Mouse (Mus musculus) right cerebral cortex, postnatal 14 days (tissue): ENCODE data around the gene Sema4a.

Experiments
- DNase-seq: peaks from one replicate; pipeline ENCODE4 v3.0.0; 2022

Sema4a gene

GRCm38 (mm10) chr3:88486043-88486442 is 25.1 kb upstream of the Sema4a start:
- no peak for DNase-seq

DNA sequence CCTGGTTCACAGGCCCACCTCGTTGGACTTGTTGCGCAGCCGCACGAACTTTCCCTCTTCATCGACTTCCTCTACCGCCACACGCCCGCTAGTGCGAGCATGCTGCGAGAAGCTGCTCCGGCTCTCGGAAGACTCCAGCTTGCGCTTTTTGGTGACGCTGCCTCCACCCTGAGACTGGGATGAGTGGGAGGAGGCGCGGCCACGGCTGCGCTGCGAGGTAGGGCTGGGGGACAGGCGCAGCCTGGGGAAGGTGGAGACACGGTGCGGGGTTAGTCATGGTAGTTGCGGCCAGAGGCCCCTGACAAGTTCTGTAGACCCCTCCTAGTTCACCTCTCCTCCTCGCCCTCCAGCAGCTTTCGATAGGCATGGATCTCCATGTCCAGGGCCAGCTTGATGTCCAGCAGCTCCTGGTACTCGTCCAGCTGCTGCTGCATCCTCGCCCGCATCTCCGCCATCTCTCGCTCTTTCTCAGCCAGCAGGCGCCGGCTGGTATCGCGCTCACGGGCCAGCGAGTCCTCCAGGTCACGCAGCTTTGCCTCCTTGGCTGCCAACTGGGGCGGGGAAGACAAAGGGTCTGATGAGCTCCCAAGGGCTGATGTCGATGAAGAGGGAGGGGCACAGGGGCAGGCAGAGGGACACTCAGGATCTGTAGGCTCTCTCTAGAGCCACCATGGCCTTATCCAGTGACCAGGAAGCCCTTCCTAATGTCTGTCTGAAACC is 23.8 kb upstream of the Sema4a start:
- DNase-seq = no peak

DNA sequence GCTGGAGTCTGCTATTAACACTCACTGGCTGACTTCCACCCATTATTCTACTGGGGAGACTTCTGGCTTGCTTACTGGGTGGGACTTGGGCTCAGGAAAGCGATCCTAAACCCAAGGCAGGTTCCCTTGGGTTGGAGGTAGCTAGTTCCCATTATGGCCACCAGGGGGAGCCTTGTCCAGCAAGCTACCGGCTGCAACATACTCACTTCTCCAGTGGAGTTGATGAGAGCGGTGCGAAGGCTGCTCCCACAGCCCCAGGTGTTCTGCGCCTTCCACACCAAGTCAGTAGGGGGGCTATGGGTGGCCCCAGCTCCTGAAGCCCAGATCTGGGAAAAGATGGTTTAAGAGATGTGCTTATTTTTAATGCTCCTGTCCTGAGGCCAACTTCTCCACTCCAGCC is 22.6 kb upstream of the Sema4a start:
- peak; percentile 81 for DNase-seq

- no peak for DNase-seq
These were observed 22.2 kb upstream of the Sema4a start for GRCm38 (mm10) chr3:88483141-88483540.

DNA sequence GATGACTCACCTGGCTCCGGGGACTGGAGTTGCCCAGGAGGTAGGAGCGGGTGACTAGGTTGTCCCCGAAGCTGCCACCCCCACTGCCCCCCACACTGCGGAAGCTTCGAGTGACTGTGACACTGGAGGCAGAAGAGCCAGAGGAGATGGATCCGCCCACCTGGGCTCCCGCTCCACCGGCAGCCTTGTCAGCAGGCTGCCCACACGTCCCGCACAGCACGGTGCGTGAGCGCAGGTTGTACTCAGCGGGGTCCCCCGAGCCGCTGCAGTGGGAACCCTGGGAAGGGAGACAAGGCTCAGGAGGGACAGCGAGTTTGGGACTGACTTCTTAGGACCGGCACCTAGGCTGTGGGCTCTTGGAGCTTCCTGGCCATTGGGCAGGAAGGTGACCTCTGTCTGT is 21.4 kb upstream of the Sema4a start:
- no peak for DNase-seq

- no peak for DNase-seq
These were observed 20.5 kb upstream of the Sema4a start for GRCm38 (mm10) chr3:88481372-88482040.

DNA sequence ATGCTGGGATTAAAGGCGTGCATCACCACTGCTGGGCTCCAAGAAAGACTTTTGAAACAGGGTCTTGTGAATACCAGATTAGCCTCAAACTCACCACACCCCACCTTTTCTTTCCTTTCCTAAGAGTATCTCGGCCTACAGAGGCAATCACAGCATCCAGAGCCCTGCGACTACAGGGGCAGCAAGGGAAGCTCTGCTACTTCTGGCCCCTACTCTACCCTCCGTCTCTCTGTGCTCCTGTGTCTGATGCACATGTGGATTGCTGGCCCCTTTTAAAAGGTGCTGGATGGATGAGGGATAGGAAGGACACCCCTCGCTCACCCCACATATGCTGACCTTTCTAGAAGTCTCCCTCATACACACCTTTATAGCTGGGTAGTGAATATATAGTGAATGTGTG is 19.7 kb upstream of the Sema4a start:
- no peak for DNase-seq

DNA sequence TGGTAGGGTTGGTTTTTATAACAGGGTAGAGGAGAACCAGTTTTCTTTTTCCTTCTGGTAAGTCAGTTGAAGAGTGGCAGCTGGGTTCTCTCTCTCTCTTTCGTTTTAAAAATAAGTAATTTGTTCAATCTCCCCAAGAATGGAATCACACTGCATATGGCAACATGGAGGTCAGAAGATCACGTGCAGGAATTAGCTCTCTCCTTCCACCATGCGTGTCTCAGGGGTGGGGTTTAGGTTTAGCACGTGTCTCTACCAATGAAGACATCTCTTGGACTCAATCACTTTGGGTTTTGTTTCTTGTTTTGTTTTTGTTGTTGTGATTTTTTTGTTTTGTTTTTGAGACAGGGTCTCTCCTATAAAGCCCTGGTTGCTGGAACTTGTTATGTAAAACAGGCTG is 18.8 kb upstream of the Sema4a start:
- no peak for DNase-seq

GRCm38 (mm10) chr3:88479163-88479562 is 18.2 kb upstream of the Sema4a start:
- DNase-seq = no peak

- peak; percentile 87 for DNase-seq
These were observed 16.8 kb upstream of the Sema4a start for GRCm38 (mm10) chr3:88477735-88478134.

DNA sequence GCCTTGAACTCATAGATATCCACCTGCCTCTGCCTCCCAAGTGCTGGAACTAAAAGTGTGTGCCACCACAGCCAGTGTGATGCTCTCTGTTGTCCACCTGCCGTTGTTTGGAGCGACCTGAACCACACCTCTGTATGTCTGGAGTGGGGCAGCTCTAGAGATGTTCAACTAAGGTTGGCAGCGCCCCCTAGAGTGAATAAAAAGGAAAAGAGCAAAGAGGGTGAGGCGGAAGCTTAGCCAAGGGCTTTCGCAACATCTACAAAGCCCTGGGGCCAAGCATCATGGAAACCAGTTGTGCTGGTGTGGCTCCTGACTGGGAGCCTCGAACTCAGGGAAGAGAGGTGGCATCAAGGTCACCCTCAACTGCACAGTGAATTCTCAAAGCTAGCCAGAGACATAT is 15.4 kb upstream of the Sema4a start:
- no peak for DNase-seq

DNA sequence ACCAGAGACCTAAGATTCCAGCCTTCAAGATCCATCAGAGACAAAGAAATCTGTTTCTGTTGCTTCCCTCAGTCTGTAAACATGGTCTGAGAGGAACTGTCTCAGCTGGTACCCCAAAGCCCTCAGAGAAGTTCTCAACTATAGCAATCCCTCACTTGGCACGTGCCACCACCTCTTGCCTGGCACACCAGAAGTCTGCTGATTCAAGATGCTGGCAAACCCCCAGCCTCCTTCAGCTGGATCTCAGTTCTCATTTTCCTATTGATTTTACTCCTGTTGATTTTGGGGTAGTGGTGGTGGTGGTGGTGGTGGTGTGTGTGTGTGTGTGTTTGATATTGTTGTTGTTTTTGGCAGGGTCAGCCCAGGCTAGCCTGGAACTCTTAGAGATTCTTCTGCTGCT is 12.6 kb upstream of the Sema4a start:
- DNase-seq = no peak

GRCm38 (mm10) chr3:88473020-88473419 is 12.0 kb upstream of the Sema4a start:
- DNase-seq = no peak

DNA sequence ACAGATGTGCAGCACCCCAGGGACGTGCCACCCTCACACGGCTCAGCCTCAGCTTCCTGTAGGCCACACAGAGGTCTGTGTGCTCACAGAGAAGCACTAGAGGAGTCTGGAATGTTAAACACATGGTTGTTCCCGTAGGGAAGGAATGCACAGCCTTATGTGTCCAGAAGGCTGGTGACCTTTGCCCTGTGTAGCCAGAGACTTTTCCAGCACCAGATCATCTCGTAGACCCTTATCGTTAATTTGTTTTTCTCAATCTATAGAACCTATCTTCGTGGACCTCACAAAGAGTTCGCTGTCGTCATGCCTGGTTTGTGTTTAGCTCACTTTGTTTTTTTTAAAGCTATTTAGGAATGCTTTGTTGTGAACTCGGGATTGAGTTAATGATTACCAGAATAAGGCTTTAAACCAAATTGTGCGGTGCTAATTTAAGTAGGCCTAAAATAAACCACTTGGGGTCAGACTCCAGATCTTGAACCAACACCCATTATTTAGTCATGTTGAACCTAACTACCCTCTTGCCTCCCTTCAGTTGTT is 10.0 kb upstream of the Sema4a start:
- no peak for DNase-seq

GRCm38 (mm10) chr3:88469466-88469865 is 8.5 kb upstream of the Sema4a start:
- DNase-seq = no peak

GRCm38 (mm10) chr3:88467116-88467824 is 6.3 kb upstream of the Sema4a start:
- peak; percentile 95 for DNase-seq

- DNase-seq = no peak
These were observed 4.1 kb upstream of the Sema4a start for GRCm38 (mm10) chr3:88465127-88465526.

DNA sequence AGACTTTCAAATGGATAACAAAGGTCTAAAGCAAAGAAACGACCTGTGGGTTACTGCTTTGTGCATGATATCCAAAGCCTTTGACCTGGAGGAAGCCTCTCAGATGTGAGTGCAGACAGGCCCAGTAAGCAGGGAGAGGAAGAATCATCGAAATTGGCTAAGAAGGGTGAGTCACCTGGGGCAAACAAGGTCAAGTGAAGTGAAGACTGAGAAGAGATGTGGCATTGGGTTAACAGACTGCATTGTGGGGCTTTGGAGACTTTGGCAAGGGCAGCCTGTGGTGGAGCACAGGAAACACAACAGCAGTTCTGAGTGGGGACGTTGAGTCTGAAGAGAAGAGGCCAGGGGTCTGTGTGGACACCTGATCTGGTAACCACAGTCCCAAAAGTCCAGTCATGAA is 3.4 kb upstream of the Sema4a start:
- no peak for DNase-seq

- no peak for DNase-seq
These were observed 953 bp downstream of the Sema4a start for GRCm38 (mm10) chr3:88460029-88460428.

DNA sequence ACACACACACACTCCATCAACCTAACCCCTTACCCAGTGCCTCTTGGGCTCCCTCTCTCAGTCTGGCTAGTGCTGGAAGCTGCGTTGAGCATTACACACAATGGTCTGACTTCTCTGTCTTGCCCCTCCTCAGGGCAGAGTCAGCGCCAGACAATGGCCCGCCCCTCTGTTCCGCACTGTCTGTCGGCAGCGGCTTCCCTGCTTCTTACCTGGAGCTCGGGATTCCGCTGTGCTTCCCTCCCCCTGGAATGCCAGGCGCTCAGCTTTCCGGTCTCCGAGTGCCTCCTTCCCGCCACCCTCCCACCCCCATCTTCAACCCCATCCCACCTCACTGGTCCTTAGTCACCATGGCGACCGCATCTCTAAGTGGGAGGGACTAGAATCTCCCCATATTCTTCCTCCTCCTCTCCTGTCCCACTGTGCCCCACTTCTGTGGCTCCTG is 2.2 kb downstream of the Sema4a start:
- peak; percentile 50 for DNase-seq

- DNase-seq = no peak
These were observed 4.0 kb downstream of the Sema4a start for GRCm38 (mm10) chr3:88456746-88457532.

GRCm38 (mm10) chr3:88456313-88456712 is 4.7 kb downstream of the Sema4a start:
- no peak for DNase-seq
